Mouse (Mus musculus) gastrocnemius, adult 18-20 months (tissue): ENCODE results near the gene Cflar. TPM values are rescaled to one million over a fixed set of nuclear protein-coding genes. Genes with fewer than 3 reads are reported as not detected.
"Not testable (repeated sequence)": the region's sequence is repeated elsewhere in the genome, so short reads cannot be mapped to it uniquely, and the experiment has no call there.

Experiments
- DNase-seq: peaks from one replicate; pipeline ENCODE4 v3.0.0; 2021; ENCODE audit warnings: low spot score
- long read RNA-seq, 2 experiments: library from polyadenylated mRNA; stranded (forward); transcript quantifications; one replicate each; pipeline ENCODE4 v2.0.0; 2021
- total RNA-seq, 2 experiments: library from RNA; stranded (reverse); gene quantifications; 2 replicates each; pipeline ENCODE4 v1.2.3; 2021

Cflar gene
- 10 to 100 TPM; 36.3 to 46.3 TPM for total RNA-seq
- long read RNA-seq, experiment 1, transcript Cflar-213 (1 exons, 3,677 nt), result major isoform, 7 of 33 reads
- long read RNA-seq, experiment 1, partial matches to known transcripts, result 1 of 33 reads
- long read RNA-seq, experiment 1, other reads (novel, unspliced or antisense), result 23 of 33 reads
- long read RNA-seq, experiment 2, partial matches to known transcripts, result 2 of 39 reads
- long read RNA-seq, experiment 2, other reads (novel, unspliced or antisense), result 32 of 39 reads

DNA sequence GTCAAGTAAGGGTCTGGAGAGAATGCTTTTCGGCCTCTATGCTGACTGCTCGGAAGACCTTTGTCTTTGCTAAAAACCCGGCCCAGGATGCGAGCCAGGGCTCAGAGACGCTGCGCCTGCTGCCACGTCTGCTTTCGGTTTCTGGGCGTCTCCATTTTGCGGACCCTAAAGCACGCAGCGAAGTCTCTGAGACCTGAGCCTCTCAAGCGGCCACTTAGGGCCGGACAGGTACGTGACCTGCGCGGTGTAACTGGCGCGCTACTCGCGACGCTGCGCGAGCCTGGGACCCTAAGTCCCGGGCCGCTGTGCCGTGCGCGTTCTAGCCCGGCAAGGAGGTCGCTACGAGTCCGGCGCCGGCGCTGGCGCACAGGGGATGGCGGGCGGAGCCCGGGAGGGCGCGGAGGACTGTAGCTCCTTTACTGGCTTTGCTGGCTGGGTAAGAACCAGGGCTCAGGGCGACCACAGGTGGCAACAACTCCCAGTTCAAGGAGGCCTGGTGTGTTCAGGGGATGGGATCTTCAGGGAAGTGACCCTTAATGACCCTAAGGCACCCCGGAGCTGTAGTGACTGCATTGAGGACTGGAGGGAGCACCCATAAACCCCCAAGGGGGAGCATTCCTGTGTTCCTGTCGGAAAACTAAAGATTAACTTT is at the start of gene Cflar:
Cflar (plus strand) TSS at position 144 of the 652 bp plus-strand sequence.
- DNase-seq, result peak; percentile 79

DNA sequence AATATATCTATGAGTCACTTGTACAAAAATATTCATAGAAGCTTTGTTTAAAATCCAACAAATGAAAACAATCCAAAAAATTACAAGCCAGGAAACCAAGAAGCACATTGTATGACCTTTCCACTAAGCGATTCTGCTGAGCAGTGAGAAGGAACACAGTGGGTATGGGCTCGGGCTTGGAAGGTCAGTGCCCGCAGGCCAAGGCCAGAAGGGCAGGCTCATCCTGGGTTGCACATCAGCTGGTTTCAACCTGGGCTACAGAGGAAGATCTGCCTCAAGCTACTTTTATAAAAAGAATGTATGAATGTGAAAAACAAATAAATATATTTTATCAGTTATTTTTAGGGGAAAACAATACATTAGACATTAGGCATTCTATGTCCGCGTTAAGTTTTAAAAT is 48.6 kb upstream of the Cflar start:
- not testable (repeated sequence) for DNase-seq

GRCm38 (mm10) chr1:58663365-58663764 is 47.9 kb upstream of the Cflar start:
- not testable (repeated sequence) for DNase-seq

DNA sequence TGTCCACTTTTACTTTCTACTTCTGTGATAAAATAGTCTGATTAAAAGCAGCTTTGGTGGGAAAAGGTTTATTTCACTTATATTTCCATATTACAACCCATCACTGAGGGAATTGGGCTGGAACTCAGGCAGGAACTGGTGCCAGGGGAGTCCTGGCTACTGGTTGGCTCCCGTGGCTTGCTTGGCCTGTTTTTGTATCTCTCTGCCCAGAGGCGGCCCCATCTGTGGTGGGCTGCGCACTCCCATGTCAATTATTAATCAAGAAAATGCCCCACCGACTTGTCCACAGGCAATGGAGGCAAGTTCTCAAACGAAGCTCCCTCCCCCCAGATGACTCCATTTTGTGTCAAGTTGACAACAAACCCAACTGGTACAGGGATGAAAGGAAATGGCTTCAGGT is 43.1 kb upstream of the Cflar start:
- DNase-seq, result no peak

GRCm38 (mm10) chr1:58669635-58670034 is 41.7 kb upstream of the Cflar start:
- not testable (repeated sequence) for DNase-seq

DNA sequence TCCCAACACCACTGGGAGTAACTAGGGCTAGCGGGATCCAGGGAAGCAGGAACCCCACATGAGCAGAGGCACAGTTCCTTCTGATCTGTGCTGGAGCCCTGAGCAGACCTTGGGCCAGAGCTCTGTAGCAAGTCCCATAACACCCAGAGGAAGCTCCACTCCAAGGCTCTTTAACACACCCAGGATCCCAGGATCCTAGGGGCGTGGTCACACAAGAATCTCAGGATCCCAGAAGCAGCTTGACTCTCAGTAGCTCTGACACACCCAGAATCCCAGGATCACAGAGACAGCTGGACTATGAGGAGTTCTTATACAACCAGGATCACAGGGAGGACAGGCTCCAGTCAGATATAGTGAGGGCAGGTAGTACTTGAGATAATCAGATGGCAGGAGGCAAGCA is 39.2 kb upstream of the Cflar start:
- DNase-seq, result no peak

GRCm38 (mm10) chr1:58675011-58675410 is 36.3 kb upstream of the Cflar start:
- no peak for DNase-seq

DNA sequence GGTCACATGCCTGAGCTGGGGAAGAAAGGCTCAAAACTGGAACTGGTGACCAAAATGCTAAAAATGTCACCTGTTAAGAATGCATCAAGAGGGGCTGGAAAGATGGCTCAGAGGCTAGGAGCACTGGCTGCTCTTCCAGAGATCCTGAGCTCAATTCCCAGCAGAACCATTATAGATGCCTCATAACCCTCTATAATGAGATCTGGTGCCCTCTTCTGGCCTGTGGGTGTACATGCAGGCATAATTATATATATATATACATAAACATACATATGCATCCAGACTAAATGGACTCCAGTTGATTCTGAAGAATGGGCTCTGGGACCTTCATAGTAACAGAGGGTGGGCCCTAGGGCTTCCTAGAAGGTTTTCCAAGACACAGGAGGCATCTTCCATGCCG is 33.7 kb upstream of the Cflar start:
- peak; percentile 23 for DNase-seq

DNA sequence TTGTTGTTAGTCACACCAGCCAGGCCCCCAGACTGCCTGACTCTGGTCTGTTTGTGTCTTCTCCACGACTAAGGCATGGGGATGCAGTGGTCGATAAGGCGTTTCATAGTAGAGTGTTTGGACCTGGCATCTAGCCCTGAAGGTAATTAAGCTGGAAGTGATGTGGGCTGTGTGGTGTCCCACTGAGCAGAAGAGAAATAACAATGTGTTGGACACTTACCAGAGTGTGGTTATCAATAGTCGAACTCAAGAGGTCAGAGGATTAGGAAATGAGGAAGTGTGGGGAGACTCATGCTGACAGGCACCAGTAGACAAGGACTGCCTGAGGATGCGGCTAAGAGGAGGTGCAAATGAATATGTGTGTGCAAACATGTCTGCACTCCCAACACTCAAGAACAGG is 32.9 kb upstream of the Cflar start:
- not testable (repeated sequence) for DNase-seq

DNA sequence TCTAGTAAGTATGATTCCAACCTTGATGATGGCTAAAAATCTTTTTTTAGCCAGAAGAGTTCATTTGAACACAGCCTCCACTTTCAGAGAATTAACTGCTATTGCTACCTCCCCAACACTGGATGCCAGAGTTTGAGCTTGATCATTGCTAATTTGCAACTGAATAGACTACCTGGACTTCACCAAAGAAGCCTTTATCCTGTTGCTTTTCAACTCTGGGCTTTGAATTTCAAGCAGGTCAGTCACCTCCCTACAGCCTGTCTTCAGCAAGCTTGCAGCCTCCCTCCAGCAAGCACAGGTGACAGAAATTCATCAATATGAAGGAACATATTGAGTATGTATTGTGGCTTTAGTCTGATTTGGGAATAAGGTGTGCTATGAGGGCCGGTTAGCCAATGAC is 21.9 kb upstream of the Cflar start:
- DNase-seq, result no peak

- DNase-seq, result no peak
Measured at GRCm38 (mm10) chr1:58690006-58690744, 21.1 kb upstream of the Cflar start.

DNA sequence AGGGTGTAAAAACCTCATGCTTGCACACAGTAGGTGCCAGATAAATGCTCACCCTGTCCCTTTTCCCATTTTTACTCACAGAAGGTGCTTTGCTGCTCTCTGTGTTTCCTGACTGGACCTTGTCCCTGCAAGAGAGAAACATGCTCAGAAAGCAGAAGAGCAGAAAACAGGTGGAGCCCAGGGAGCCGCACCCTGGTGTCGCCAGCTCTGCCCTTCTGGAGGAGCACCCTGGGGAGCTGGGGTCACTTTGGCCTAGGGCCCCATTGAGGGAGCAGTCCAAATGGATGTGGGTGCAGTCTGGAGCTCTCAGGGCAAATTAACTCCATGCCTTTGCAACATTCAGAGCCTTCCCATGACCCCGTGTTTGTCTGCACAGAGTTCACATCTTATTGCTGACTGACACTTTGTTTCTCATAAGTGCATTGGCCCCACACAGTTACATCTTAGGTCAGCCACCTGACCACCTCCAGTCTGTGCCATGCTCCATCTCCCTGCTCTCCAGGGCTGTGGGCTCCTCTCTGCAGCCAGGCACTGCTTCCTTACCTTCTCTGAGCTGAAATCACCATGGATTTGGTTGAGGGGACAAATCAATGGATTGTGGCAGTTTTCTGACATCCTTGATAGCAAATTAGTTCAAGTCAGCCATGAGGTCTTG is 20.3 kb upstream of the Cflar start:
- DNase-seq, result not testable (repeated sequence)

DNA sequence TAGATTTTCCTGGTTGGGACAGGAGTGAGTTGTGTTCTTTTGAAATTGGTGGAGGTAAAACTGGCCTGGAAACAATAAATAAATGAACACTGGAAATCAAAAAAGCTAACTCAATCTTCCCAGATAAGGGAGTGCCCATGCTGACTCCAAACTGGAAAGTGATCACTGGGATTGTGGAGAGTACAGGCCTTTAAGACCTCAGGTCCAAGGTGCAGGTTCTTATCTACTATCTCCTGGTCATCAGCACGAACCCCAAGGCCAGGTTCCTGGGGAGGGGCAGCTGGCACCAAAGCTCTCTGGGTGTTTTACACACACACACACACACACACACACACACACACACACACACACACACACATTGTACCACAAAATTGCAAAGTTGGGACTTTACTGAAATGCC is 19.6 kb upstream of the Cflar start:
- DNase-seq, result not testable (repeated sequence)

- no peak for DNase-seq
Measured at GRCm38 (mm10) chr1:58693696-58694095, 17.6 kb upstream of the Cflar start.

- not testable (repeated sequence) for DNase-seq
Measured at GRCm38 (mm10) chr1:58695810-58696209, 15.5 kb upstream of the Cflar start, which contains the start of gene Als2cr12. Gene Als2cr12, minus strand, starts transcription at chr1:58695989.

DNA sequence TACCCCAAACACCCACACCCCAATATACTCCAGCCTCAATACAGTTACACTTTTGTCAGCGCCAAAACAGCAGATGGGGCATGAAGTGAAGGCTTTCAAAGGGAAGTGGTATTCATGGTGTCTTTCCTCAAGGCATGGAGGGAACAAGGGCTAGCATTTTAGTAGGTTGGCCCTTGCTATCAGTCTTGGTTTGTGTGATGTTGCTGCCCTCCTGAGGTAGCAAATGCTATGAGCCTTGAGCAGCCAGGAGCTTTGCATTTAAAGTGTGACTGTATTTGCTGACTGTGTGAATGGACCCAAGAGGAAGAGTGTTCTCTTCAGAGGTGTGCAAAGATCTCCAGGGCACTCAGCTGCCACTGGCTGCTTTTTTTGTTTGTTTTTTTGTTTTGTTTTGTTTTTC is 13.7 kb upstream of the Cflar start:
- not testable (repeated sequence) for DNase-seq

DNA sequence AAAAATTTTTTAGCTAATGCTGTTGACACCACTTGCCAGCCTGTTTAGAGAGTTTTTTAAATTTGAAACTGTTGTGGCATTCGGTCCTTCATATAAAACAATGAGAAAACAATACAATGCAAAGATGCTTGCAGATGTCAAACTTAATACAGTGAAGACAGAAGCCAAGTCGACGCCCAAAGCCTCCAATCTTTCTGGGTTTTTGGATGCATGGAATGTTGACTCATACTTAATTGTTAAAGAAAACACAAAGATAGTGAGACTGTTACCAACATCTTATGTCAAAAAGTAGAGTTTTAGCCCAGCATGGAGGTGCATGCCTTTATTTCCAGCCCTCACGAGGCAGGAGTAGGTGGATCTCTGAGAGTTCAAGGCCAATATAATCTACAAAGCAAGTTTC is 12.5 kb upstream of the Cflar start:
- DNase-seq, result no peak

DNA sequence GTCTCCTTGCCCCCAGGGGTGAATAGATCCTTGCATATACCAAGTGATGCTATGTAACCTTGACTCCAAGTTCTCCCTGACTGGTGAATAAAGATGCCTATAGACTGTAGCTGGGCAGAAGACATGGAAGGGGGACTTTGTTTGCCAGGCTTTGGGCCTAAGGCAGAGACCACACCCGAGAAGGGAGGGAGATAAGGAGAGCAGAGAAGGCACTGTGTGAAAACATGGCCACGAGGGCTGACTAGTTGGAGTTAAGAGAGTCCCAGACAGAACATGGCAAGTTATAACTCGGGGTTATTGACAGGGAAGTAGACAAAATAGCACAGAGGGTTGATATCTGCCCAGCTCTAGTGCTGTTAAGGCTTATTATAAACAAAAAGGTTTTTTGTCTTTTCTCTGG is 11.3 kb upstream of the Cflar start:
- no peak for DNase-seq

DNA sequence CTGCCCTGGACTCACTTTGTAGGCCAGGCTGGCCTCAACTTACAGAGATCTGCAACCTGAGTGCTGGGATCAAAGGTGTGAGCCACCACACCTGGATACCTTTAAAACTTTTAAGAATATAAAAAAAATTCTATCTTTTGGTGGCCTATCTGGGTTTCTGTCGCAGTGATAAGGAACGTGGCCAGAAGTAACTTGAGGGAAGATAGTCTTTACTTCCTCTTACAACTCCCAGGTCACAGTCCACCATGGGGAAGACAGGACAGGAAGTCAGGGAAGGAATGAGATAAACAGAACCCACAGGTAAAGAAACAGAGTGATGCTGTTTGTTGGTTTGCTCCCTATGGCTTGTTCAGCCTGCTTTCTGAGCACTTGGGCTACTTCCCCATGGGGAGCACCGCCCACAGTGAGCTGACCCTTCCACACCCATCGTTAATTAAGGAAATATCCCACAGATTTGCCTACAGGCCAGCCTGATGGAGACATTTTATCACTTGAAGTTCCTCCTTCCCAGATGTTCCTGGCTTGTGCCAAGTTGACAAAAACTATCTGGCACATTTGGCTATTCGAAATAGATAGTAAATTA is 10.6 kb upstream of the Cflar start:
- not testable (repeated sequence) for DNase-seq

DNA sequence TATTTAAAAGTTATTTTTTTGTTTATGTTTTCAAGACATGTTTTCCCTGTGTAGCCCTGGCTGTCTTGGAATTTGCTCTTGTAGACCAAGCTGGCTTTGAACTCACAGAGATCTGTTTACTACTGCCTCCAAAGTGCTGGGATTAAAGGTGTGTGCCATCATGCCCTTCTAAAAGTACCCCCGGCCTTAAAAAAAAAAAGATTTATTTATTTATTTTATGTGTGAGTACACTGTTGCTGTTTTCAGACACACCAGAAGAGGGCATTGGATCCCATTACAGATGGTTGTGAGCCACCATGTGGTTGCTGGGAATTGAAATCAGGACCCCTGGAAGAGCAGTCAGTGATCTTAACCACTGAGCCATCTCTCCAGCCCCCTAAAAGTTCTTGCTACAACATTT is 1.3 kb upstream of the Cflar start:
- DNase-seq, result not testable (repeated sequence)

DNA sequence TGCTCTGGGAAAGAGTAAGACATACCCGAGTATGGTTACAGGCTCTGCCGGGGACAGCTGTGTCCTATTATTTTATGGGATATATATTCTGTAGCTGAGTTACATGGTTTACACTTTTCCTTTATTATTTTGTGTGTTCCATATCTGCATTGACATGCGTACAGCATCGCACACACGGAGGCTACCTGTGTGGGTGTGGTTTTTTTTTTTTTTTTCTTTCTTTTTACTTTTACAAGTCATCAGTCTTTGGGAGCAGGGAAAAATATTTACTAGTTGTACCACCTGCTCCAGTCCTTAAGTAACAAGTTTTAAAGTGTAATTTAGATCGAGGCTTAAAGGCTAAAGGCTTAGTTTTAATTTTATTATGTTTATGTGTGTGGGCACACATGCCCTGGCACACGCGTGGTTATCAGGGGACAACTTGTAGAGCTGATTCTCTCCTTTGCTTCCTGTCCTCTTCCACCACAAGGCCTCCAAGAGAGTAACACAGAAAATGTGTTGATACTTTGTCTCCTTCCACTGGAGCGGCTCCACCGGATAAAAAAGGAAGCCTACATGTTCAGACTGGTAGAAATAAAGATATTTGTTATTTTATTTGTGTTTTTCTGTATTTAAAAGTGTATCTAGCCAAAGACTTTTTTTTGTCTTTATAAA is 470 bp upstream of the Cflar start:
- no peak for DNase-seq
